Mouse (Mus musculus): ENCODE measurements around the gene Gm3500. TPM values are rescaled to one million over a fixed set of nuclear protein-coding genes. Genes with fewer than 3 reads are reported as not detected.
"Not testable (repeated sequence)": the region's sequence is repeated elsewhere in the genome, so short reads cannot be mapped to it uniquely, and the experiment has no call there.

Gm3500 gene
- not detected for total RNA-seq (2021)
- long read RNA-seq, experiment 1, partial matches to known transcripts: 0 of 1 reads
- long read RNA-seq, experiment 1, other reads (novel, unspliced or antisense): 1 of 1 reads
- long read RNA-seq, experiment 2: 0 reads

- DNase-seq (ENCODE audit: low spot score in 2 of 2): not testable (repeated sequence)
Measured at GRCm38 (mm10) chr14:5388949-5389348, at the start of gene Gm3500. Gene Gm3500 (minus strand): TSS chr14:5389049.

GRCm38 (mm10) chr14:5334828-5335227 is 54.0 kb downstream of the Gm3500 start, which contains the start of gene Gm3542:
Gene Gm3542 (minus strand): TSS chr14:5334928.
- not testable (repeated sequence) for DNase-seq (ENCODE audit: low spot score in 2 of 2)

Other genes with a start within 250 kb of the Gm3500 start
- gene Gm3317, start 224.5 kb downstream of the Gm3500 start, total RNA-seq (2021): not detected
- not detected for gene Gm8271, start 203.3 kb downstream of the Gm3500 start, total RNA-seq (2021)
- not detected for gene Gm3526, start 128.5 kb downstream of the Gm3500 start, total RNA-seq (2021)
- not detected for gene Gm3542, start 54.1 kb downstream of the Gm3500 start, total RNA-seq (2021)
- gene Gm3194, start 66.4 kb upstream of the Gm3500 start, total RNA-seq (2021): 1 to 10 TPM; 4.3 to 5.6 TPM
- gene Gm8246, start 88.8 kb upstream of the Gm3500 start, total RNA-seq (2021): not detected
- gene Gm3187, start 95.2 kb upstream of the Gm3500 start, total RNA-seq (2021): not detected
- 1 to 10 TPM; 1.9 to 2.3 TPM for gene Gm3488, start 112.6 kb upstream of the Gm3500 start, total RNA-seq (2021)
- not detected for gene Gm3532, start 149.4 kb upstream of the Gm3500 start, total RNA-seq (2021)
- not detected for gene Gm8265, start 244.0 kb upstream of the Gm3500 start, total RNA-seq (2021)